Mouse (Mus musculus) neural tube, embryonic 10.5 days (tissue): ENCODE data around the gene Farsb.

Experiments used
- DNase-seq: peaks from one replicate; pipeline ENCODE4 v3.0.0-alpha.2; 2017; ENCODE audit warnings: low spot score; ENCODE audit errors: extremely low spot score

Farsb gene

DNA sequence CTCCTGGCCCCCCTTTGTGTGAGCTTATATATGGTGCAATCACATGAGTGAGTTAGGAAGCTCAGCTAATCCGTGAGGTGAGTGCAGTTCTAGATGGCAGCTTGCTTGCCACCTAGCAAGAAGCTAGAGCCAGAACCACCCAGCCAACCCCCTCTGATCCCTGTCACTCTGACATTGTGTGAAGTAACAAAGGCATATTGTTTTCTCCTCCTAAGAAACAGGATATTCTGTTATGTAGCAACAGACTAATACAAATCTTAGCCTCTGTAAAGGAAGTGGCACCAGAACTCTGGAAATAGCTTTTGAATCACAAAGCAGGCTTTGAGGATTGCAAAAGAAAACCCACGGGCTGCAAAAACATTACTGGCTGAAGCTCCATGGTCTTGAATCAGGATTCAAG, 4.3 kb downstream of the Farsb start:
- no peak for DNase-seq

DNA sequence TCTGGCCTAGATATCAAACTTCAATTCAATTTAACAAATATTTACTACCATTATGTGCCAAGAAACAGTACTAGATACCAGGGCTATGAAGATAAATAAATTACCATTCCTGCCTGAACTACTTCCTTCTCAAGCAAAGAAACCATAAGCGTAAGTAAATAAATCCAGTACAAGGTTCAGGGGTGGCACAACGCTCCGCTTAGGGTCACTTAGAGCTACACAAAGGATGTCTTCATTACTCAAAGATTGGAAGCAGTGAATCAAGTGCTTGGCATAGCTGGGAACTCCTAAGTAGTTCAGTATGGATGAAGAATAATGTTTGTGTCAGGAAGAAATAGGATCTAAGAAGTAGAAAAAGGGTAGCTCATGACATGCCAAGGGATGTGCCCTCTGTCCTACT, 5.3 kb downstream of the Farsb start:
- no peak for DNase-seq

DNA sequence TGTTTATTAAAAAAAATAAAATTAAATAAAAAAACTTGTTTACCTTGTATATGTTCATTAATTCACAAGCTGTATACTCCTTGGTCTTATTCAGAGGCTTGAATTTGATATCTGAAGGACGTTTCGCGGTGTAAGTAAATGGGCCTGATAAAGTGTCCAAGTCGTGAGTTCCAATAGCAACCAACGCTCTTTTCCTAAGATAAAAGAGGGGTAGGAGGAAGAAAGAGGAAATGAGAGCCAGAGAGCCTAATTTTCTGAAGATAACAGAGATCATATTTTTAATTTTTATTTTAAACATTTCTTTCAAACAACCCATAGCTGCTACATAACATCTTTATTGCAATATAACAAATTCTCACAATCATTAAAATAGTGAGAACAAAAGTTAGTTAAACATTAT, 16.3 kb downstream of the Farsb start:
- DNase-seq: no peak

DNA sequence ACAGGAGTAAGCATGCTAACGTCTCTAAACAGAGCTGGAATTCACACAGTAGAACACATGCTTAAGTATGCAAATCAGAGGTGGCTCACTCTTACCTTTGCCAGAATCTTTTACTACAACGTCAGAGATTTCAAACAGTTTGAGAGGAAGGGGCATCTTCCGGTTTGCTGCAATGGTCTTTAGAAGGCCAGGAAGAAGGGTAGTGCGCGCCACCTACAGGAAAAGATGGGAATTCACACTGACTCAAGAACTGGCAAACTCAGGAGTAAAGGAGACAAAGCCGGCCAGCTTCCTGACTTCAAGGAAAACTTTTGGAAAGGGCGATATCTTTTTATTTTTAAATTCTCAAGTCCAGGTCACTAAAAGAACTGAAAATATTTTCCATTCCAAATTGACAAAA, 34.0 kb downstream of the Farsb start:
- peak; percentile 37 for DNase-seq

DNA sequence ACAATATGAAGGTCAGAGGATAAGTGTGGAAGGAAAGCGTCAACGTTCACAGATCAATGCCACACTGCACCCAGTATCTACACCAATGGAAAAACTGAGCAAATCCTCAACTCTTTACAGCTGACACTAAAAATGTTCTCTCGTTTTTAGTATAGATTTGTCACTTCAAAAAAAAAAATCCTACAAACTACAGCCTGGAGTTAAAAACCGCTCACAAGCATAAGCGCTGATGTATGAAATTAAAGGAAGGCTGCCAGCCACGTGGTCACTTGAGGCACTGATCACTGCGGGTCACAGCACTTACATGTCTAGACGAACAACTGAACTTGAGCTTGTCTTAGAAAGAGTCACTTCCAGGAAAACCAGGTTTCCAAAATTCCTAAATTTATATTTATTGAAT, 34.8 kb downstream of the Farsb start:
- no peak for DNase-seq

DNA sequence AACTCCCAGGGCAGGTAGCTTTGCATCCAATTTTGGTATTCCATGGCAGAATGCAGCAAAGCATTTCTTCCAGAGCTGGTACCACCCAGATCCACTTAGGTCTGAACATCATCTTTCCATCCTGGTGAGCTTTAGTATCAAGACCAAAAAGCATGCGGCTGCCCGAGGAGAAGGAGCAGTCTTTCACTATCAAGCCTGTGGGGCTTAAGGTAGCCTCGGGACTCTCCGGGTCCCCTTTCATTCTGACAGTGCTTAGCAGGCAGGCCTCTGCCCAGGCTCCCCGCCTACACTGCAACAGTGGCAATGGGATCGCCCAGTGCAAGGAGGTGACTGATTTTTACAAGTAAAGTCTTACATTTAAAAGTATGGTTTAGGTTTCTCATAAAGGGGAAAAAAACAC, 36.2 kb downstream of the Farsb start:
- DNase-seq: no peak

- no peak for DNase-seq
Measured at GRCm38 (mm10) chr1:78451070-78451854, 37.4 kb downstream of the Farsb start.

DNA sequence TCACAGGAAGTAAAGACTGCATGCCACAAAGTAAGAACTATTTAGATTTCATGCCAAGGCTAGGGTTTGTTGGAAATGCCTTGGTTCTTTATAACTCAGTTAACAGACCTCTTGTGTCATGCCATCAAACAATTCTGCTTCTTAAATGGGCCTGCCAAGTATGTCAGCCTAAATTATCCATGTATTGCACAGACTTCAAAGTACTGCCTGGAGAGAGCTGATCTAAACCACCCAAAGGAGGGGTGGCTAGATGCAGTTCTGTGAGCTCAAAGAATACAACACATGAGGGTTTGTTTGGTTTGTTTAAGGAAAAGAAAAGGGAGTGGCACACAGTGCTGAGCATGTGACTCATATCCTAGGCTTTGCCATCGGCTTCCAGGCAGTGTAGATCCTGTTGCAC, 40.6 kb downstream of the Farsb start:
- DNase-seq: no peak

GRCm38 (mm10) chr1:78446742-78447141, 42.0 kb downstream of the Farsb start:
- no peak for DNase-seq

- no peak for DNase-seq
Measured at GRCm38 (mm10) chr1:78446232-78446631, 42.5 kb downstream of the Farsb start.

DNA sequence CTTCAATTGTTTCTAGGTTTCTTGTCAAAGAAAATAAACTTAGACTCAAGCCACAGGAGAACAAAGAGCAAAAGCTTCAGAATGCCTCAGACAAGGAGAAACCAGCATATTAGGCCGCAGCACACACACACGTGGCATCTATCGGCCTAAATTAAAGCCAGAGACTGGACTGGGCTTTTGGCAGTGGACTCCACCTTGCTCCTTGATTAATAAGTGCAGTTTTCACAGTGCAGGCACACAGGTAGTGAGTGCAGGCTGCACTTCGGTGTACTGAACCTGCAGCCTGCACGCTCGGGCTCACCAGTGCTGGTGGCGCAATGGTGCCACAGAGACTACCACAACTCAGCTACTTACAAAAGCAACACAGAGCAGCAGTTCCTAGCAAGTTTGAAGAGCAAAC, 45.6 kb downstream of the Farsb start:
- DNase-seq: no peak

- no peak for DNase-seq
Measured at GRCm38 (mm10) chr1:78440716-78441115, 48.0 kb downstream of the Farsb start.

DNA sequence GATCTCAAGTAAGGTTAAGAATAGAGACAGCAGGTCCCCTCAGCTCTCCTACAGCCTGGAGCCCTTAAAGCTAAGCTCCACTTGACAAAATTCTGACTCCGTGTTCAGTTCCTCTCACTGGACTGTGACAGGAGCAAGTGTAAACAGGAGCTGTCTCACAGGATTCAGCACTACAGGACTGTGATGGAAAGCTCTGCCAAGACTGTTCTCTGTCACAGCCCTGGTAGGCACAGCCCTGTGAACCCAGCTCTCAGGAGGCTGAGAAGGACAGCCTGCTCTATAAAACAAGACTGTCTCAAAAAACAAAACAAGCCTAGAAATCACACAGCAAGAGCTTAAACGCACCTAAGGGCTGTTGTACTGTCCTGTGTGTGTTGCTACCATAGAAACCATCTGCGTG, 51.5 kb downstream of the Farsb start:
- DNase-seq: no peak

- no peak for DNase-seq
Measured at GRCm38 (mm10) chr1:78436445-78436844, 52.3 kb downstream of the Farsb start.

- no peak for DNase-seq
Measured at GRCm38 (mm10) chr1:78435967-78436366, 52.7 kb downstream of the Farsb start.

DNA sequence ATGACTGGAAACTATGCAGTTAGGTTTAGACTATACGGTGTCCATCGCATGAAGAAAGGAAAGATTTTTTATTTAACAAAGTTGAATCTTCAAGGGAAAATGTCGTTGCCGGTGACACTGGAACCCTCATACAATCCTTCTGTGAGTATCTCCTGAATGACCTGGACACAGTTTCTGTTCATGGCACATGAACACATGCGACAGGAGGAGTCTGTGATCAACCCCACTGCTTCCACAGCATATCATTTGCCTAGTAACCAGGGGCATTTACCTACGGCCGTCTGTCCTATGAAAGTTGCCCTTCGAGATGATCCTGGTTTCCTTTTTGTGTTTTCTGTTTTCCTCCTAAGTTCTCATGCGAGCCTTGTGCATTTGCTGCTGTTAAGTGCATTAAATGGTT, 55.2 kb downstream of the Farsb start:
- DNase-seq: no peak

- DNase-seq: no peak
Measured at GRCm38 (mm10) chr1:78428851-78429250, 59.8 kb downstream of the Farsb start.

DNA sequence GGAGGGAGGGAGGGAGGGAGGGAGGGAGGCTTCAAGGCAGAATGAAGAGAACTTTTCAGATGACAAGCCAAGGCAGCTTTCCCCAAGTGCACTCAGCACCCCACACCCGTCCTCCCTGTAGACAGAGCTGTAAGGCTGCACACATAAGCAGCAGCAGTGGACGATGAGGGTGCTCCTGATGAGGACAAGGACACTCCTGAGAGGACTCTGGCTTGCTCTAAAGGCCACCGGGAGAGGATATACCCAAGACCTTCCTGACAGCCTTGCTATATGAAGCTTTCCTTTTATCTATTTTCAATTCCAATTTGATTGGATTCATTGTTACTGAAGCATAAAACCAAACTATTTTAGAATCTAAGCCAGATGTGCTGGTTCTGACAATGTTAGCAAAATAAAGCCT, 61.9 kb downstream of the Farsb start:
- DNase-seq: no peak

- DNase-seq: no peak
Measured at GRCm38 (mm10) chr1:78425793-78426700, 62.6 kb downstream of the Farsb start.

GRCm38 (mm10) chr1:78425309-78425708, 63.4 kb downstream of the Farsb start:
- DNase-seq: no peak

- no peak for DNase-seq
Measured at GRCm38 (mm10) chr1:78424848-78425247, 63.8 kb downstream of the Farsb start.

- DNase-seq: no peak
Measured at GRCm38 (mm10) chr1:78422576-78422975, 66.1 kb downstream of the Farsb start.

GRCm38 (mm10) chr1:78421749-78422148, 66.9 kb downstream of the Farsb start:
- no peak for DNase-seq
